Mouse (Mus musculus): Measurements from ENCODE around the gene Tctn1.

- TF ChIP-seq CTCF (IDR thresholded peaks at IDR 0.05; ENCODE audit: extremely low read depth, insufficient read depth, low read length), result no peak
- no peak for TF ChIP-seq POLR2A (IDR thresholded peaks at IDR 0.05; ENCODE audit: extremely low read depth, insufficient read depth, low read length)
Measured at GRCm38 (mm10) chr5:122233077-122233581, 31.1 kb downstream of the Tctn1 start.
